Mouse (Mus musculus) fibroblast of lung, adult 2 months (primary cell): ENCODE data around the gene Slpi.
"Not testable (repeated sequence)": the region's sequence is repeated elsewhere in the genome, so short reads cannot be mapped to it uniquely, and the experiment has no call there.

Experiments
- DNase-seq: peaks from one replicate; pipeline ENCODE4 v3.0.0-alpha.2; 2011; ENCODE audit warnings: low read depth

Gene Slpi

GRCm38 (mm10) chr2:164377478-164378426 is 11.1 kb downstream of the Slpi start:
- DNase-seq: no peak

- no peak for DNase-seq
Observed at GRCm38 (mm10) chr2:164373187-164373586, 15.7 kb downstream of the Slpi start.

GRCm38 (mm10) chr2:164372408-164373053 is 16.4 kb downstream of the Slpi start:
- no peak for DNase-seq

- DNase-seq: no peak
Observed at GRCm38 (mm10) chr2:164371371-164371770, 17.5 kb downstream of the Slpi start.

- DNase-seq: no peak
Observed at GRCm38 (mm10) chr2:164368620-164369105, 20.2 kb downstream of the Slpi start.

- DNase-seq: no peak
Observed at GRCm38 (mm10) chr2:164366947-164367346, 21.9 kb downstream of the Slpi start.

GRCm38 (mm10) chr2:164360974-164361657 is 27.8 kb downstream of the Slpi start:
- DNase-seq: no peak

GRCm38 (mm10) chr2:164359668-164360067 is 29.2 kb downstream of the Slpi start:
- no peak for DNase-seq

GRCm38 (mm10) chr2:164359031-164359430 is 29.9 kb downstream of the Slpi start:
- no peak for DNase-seq

GRCm38 (mm10) chr2:164358373-164358772 is 30.5 kb downstream of the Slpi start:
- DNase-seq: no peak

GRCm38 (mm10) chr2:164356177-164356967 is 32.5 kb downstream of the Slpi start:
- peak; percentile 78 for DNase-seq

GRCm38 (mm10) chr2:164353356-164353755 is 35.5 kb downstream of the Slpi start:
- DNase-seq: no peak

- no peak for DNase-seq
Observed at GRCm38 (mm10) chr2:164352697-164353096, 36.2 kb downstream of the Slpi start.

- DNase-seq: no peak
Observed at GRCm38 (mm10) chr2:164348980-164349379, 39.9 kb downstream of the Slpi start.

- not testable (repeated sequence) for DNase-seq
Observed at GRCm38 (mm10) chr2:164347697-164348096, 41.2 kb downstream of the Slpi start.

GRCm38 (mm10) chr2:164343732-164344131 is 45.2 kb downstream of the Slpi start:
- DNase-seq: not testable (repeated sequence)

GRCm38 (mm10) chr2:164332440-164332839 is 56.5 kb downstream of the Slpi start, which contains the start of gene Svs5:
Svs5 (plus strand) TSS chr2:164332740.
- DNase-seq: not testable (repeated sequence)

- no peak for DNase-seq
Observed at GRCm38 (mm10) chr2:164320983-164321382, 67.9 kb downstream of the Slpi start.

GRCm38 (mm10) chr2:164316451-164316850 is 72.4 kb downstream of the Slpi start, which contains the start of gene Svs6:
Svs6 (plus strand) TSS chr2:164316751.
- not testable (repeated sequence) for DNase-seq

GRCm38 (mm10) chr2:164315460-164315859 is 73.4 kb downstream of the Slpi start:
- not testable (repeated sequence) for DNase-seq

- no peak for DNase-seq
Observed at GRCm38 (mm10) chr2:164312599-164312998, 76.3 kb downstream of the Slpi start.
